Mouse (Mus musculus): ENCODE data around the gene Nudc.

Nudc gene

DNA sequence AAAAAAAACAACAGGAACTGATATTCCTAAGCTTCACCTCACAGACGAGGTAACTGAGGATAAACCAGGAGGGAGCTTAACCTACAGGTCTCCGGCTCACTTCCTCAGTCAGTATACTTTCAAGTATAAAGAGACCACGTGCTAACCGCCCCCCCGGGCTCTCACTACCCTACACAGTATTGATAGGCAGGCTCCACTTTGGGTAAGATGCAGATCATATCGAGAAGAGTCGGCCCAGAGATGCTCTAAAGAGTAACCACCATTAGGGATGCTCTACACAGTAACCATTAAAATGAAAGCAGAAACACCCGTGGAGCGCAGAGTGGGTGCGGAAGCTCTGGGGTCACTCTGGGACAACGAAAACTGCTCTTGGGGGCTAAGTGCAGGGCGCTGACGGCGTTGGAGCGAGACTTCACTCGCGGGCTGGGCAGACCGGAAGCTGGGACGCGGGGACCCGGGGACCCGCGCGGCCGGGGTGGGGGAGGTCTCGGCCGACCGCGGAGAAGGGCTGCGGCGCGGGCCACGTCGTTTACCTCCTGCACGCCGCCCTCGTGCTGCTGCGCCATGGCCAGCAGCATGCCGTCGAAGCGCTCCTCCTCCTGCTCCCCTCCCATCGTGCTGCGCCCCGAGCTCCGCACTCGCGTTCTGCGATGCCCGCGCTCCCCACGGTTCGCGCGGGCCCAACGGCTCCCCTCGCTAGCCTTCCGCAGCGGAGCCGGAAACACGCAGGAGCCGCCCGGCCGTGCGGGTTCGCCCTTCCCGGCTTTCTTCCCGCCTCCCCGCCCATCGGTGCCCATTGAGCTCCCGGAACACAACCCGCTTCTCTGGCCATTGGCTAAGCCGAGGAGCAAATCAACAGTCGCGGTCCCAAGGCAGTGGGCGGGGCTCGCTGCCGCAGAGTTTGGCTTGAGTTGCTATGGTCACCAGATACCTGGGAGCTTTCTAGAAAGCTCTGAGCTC, at the start of gene Nudc:
Gene Nudc (minus strand): TSS at position 725 of the 960 bp plus-strand sequence.
- peak; percentile 96 for DNase-seq (ENCODE audit: low read depth, low spot score)

DNA sequence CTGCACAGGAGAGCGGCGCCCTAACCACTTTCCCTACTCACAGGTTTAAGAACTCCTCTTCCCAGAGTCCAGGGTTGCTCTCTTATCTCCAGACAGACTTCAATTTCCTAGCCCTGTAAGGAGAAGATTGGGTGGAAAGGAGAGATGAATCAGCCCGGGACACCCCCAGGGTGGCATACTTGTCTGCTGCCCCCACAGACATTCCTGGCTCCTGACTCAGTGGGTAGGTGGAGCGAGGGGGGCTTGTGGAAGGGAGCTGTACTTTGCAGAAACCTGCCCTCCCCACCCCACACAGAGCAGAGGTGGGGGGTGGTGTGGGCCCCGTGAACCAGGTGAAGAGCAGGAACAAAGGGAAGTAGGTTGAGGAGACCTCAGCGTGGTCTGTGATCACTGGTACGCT, 49.7 kb upstream of the Nudc start:
- DNase-seq (ENCODE audit: low read depth, low spot score), result no peak

DNA sequence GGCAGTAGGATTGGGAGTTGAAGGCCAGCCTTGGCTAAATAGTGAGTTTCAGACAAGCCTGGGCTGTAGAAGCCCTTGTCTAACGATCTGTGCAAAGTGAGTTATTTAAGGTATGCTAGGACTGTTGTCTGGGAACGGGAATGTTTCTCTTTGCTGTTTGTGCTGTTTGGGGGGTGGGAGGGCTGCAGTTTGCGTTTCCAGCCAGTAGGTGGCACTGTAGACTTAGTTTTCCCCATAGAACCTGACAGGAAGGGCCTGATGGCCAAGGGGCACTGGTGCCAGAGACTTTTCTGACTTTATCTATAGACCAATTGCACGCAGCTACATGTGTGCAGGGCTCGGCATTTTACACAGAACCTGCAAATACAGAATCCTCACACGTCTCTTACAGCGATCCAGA, 46.8 kb upstream of the Nudc start:
- peak; percentile 71 for DNase-seq (ENCODE audit: low read depth, low spot score)

DNA sequence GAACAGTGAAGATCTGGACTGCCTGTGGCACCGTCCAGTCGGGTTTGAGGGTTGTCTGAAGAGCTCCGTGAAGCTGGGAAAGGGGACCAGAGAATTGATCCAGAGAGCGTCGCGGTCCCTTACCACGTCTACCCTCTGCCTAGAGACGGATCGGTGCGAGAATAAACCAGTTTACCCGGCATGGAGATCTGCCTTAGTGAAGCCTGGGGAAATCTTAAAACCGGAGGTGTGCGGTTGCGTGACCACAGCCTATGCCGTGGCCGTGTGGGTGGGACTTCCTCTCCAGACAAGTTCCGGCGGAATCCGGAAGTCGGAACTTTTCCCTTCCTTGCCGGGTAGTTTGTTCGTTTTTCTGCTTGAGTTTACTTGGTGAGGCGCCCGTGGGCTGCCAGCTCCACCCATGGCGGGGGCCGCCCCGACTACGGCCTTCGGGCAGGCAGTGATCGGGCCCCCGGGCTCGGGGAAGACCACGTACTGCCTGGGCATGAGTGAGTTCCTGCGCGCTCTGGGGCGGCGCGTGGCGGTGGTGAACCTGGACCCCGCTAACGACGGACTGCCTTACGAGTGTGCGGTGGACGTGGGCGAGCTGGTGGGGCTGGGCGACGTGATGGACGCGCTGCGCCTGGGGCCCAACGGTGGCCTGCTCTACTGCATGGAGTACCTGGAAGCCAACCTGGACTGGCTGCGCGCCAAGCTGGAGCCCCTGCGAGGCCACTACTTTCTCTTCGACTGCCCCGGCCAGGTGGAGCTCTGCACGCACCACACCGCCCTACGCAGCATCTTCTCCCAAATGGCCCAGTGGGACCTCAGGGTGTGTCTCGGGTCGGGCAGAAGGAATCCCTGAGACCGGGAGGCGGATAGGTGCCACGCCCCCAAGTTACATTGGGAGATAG, 38.5 kb upstream of the Nudc start, which contains the start of gene Gpn2:
Gene Gpn2 (plus strand): TSS at position 304 of the 893 bp plus-strand sequence.
- DNase-seq (ENCODE audit: low read depth, low spot score), result peak; percentile 78

DNA sequence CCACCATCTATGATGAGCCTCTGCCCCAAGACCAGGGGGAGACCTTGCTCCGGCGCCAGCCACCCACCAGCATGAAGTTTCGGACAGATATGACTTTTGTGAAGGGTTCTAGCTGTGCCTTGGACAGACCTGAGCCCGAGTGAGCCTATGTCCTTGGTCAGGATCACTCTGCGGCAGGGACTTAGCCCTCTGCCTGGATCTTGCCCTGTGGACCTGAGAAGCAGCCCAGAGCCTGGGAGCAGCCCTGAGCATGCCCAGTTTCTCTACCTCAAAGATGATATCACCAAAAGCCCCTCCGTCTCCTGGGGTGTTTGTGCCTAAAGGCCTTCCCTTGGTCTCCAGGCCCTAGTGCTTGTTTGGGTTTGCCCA, 37.9 kb upstream of the Nudc start:
- no peak for DNase-seq (ENCODE audit: low read depth, low spot score)

DNA sequence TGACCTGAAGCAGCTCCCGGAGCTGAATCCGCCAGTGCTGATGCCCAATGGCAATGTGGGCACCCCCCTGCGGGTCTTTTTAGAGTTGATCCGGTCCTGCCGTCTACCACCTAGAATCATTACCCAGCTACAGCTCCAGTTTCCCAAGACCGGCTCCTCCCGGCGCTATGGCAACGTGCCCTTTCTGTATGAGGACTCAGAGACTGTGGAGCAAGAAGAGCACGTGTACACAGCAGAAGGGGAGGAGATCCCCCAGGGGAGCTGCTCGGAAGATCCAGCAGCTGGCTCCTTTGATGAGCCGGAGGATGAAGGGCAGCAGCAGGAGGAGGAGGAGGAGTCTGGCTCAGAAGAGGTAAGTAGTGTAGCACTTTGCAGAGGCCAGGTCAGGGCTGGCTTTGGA, 32.2 kb upstream of the Nudc start:
- no peak for DNase-seq (ENCODE audit: low read depth, low spot score)

DNA sequence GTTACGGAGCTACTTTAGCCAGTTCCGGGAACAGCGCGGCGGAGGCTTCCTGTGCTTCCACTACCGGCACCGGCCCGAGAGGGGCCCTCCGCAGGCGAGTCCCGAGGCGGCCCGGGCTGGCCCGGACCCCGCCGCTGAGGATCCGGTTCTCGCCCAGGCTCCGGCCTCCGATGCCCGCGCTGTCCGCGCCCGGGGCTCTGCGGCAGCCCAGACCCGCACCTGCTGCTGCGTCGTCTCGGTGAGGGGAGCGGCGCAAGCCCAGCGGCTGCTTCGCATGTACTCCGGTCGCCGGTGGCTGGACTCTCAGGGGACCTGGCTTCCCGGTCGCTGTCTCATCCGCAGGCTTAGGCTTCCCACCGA, 29.0 kb upstream of the Nudc start:
- DNase-seq (ENCODE audit: low read depth, low spot score), result no peak

DNA sequence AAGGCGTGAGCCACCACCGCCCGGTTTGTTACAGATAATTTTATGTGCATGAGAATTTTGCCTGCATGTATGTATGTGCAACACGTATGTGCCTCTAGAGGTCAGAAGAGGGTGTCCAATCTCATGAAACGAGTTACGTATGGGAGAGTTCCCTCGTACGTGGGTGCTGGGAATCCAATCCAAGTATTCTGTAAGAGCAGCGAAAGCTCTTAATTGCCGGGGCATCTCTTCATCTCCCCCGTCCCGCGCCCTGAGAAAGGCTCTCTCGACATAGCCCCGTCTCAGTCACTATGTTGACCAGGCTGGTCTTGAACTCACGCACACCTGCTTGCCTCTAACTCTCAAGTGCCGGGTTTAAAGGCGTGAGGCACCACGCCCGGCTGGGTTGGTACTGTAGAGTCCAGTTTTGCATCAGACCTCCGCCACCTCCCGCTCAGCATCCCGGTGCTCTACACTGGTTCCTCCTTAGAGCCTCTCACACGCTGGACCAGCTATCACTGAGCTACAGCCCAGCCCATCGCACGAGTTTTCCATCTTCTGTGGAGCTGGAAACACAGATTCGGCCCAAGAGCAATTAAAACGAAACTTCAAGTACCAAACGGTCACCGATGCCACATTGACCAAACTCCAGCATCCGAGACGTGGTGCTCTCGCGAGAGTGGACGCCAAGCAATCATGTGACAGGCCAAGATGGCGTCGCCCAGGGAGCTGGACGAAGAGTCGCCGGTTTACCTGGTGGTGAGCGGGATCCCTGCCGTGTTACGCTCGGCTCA, 28.5 kb upstream of the Nudc start, which contains the start of gene Gpatch3:
Gene Gpatch3 (plus strand): TSS at position 676 of the 773 bp plus-strand sequence.
- DNase-seq (ENCODE audit: low read depth, low spot score), result peak; percentile 94

DNA sequence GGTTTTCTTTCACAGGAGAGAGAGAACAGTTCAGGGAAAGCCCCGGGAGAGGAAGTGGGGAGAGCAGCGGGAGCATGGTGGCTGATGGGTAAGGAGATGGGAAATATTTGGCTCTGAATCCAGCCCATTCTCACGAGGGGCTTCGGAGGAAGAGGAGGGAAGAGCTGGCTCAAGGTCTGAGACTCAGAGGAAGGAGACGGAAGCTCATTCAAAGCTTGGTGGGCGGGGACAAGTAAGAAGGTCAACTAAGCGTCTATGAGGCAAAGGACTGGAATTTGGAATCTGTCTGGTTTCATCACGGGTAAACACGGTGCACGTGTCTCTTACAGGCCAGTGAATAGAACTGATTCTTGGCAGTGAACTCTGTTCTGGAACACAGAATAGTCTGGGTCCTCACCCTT, 24.3 kb upstream of the Nudc start:
- no peak for DNase-seq (ENCODE audit: low read depth, low spot score)

DNA sequence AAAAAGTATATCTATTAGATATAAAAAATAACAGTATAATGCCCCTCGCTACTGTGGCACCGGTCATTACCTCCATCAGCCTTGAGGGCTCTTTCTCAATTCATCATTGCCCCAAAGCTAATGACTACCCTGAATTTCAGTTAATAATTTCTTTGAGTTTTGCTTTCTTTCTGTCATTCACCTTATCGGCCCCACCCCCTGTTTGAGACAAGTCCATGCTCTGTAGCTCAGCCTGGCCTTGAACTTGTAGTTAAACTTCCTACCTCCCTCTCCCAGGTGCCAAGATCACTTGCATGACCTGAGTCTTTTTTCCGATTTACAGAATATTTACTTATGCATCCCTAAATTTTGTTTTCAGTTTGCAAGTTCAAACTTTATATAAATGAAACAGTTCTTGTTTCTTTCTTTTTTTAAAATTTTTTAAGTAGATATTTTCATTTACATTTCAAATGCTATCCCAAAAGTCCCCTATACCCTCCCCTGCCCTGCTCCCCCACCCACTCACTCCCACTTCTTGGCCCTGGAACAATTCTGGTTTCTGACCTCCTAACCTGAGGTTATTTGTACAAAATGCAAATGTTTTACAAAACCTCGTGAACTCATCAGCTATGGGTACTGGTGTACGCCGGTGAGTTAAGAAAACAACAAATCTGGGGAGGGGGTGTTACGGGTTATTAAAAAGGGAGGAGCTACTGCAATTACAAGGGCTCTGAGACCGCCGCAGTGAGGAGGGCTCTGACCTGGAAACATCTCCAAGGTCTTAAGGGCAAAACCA, 23.7 kb upstream of the Nudc start:
- DNase-seq (ENCODE audit: low read depth, low spot score), result no peak

DNA sequence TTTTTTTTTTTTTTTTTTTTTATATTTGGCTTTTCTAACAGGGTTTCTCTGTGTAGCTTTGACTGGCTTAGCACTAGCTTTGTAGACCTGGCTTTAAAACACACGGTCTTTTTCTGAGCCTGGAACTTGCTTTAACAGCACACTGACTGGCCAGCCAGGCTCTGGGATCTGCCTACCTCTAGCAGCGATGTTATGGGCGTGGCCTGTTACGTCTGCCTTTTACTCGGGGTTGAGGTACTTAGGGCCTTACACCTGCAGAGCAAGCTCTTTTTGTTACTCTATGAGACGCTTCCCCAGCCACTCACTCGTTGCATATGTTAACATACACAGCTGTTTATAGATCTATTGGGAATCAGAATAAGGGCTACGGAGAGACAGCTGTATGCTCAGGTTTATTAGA, 21.5 kb upstream of the Nudc start:
- DNase-seq (ENCODE audit: low read depth, low spot score), result no peak

DNA sequence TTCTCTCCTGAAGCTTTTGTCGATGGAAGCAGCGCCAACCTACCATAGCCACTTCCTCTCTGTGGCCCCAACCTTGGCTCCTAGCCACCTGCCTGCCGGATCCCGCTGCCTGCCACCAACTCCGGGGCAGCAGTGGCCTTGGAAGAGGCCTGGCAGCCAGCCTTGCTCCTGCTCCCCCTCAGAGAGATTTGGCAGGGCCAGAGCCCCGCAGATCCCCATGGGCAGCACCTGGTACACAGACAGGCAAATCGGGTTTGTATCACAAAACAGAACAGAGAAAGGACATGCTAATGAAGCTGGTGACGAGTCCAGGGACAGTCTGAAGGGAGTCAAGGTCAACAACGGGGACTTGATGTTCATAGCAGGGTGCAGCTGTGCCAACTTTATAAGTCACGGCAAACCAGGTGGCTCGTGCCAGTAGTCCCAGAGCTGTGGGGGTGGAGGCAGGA, 17.4 kb upstream of the Nudc start:
- no peak for DNase-seq (ENCODE audit: low read depth, low spot score)

DNA sequence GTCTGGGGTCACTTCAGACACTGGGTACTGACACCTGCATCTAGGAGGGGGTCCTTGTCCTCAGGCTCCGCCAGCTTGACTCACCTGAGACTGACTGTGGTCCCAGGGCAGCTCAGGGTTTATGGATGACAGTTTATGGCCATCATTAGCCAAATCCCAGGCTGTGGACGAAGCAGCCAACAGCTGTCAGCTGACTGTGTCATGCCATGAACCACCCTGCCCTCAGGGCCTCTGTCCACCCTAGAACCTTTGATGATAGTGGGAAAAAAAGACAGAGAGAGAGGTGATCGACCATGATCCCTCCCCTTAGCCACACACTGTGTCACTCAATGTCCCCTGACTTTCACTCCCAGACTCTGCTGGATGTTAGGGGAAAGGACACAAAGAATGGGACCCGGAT, 15.8 kb upstream of the Nudc start:
- no peak for DNase-seq (ENCODE audit: low read depth, low spot score)

DNA sequence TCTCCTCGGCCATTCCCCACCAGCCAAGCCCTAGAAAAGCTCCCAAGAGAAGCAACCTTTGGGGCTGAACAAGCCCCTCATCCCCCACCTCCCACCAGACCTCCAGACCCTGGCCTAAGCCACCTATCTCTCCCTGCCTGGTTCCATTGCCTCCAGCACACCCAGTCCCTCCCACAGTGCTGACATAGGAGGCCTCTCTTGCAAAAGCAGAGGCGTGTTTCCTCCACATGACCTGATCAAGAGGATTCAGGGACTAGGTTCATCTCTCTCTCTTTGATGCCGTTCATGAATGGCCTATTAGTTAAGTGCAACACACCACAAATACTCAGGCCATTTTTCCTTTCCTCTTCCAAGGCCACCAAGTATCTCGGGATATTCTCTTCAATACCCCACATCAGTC, 14.1 kb upstream of the Nudc start:
- DNase-seq (ENCODE audit: low read depth, low spot score), result no peak

DNA sequence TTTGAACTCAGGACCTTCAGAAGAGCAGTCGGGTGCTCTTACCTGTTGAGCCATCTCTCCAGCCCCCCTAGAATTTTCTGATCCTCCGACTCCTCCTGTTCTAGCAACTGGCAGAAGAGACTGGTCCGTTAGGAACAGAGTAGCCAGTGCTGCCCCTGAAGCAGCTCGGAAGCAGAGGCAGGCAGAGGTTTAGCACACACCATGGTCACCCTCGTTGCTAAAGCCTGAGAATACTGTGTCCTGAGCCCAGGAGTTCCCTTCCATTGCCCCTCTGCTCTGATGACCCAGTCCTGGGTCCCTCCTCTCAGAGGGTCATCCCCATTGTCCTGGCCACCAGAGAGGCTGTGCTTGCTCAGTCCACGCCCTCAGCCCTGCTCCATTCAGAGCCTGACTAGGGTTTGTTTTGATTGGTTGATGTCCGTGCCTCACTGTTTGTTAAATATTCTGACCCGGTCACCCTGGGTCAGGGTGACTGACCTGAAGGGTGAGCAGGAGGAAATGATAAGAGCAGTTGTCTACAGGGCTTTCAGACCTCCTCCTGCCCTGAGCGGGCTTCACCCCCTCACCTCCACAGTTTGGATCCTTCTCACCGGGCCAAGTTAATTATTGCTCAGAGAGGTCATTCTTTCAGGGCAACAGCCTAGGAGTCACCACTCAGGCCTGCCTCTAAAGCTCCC, 11.4 kb upstream of the Nudc start:
- DNase-seq (ENCODE audit: low read depth, low spot score), result peak; percentile 18

DNA sequence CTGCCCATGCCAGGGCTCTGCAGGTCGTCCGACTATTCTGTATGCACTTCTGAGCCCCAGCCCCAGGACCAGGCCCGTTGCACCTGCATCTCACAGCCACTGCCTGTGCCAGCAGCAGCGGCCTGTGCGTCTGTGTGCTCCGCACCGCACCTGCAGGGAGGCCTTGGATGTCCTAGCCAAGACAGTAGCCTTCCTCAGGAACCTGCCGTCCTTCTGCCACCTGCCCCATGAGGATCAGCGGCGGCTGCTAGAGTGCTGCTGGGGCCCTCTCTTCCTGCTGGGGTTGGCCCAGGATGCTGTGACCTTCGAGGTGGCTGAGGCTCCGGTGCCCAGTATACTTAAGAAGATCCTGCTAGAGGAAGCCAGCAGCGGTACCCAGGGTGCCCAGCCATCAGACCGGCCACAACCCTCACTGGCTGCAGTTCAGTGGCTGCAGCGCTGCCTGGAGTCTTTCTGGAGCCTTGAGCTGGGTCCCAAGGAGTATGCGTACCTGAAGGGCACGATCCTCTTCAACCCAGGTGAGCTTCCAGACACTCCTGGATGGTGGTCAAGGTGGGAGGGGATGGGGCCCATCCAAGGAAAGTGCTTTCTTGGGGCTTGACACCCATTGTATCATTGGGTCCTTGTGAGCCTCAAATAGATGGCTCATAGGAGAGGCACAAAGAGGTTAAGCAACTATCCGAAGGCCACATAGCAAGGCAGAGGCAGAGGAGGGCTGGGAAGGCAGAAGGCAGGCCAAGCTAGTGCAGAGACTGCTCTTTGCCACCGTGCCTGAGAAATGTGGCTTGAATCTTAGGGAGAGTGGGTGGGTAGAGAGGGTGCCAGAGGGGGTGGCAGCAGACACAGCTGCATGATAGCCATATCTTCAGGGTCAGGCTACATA, 7.9 kb upstream of the Nudc start:
- no peak for DNase-seq (ENCODE audit: low read depth, low spot score)

DNA sequence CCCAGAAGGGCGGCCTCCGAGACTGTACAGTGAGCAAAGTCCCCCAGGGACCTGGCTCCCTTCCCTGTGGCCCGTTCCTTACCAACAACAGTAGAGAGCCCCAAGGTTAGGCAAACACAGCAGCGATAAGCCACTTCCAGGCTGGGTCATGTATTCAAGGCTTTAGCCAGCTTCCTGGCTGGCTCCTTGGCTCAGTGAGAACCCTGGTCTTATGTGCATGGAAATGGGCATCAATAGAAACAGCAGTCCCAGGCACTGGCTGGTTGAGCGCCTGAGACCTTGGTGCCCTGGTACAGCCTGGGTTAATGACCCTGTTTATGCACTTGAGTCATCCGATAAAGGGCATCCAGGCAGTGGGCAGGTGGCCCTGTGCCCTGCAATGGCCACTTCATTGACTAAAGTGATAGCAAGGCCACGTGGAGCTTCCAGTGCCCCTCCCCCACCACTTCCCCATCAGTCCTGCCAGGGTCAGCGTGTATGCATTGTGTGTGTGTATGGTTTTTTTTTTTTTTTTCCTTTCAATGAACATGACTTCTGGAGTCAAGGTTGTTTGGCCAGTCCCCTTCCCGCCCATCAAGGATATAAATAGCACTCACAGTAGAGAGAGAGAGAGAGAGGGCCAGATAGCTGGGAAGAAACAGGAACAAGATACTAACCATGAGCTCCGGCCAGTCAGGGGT, 7.1 kb upstream of the Nudc start, which contains the start of gene Nr0b2:
Gene Nr0b2 (plus strand): TSS at position 609 of the 680 bp plus-strand sequence.
- no peak for DNase-seq (ENCODE audit: low read depth, low spot score)

DNA sequence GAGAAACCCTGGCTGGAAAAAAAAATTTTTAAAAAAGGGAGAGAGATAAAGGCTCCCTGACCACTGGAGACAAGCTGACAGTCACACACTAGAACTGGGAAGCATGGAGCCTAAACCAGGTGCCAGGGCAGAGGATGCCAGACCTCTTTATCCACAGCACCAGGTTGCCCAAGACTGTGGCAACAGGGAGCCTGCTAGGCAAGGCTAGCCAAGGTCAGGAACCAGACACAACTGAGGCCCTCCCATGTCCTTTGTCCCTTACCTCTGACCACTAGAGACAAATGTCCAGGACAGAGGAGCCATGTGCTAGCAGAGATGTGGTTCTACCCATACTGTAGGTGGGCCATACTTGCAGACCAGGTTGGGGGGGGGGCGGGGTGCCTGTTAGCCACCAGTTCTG, 6.2 kb upstream of the Nudc start:
- no peak for DNase-seq (ENCODE audit: low read depth, low spot score)

DNA sequence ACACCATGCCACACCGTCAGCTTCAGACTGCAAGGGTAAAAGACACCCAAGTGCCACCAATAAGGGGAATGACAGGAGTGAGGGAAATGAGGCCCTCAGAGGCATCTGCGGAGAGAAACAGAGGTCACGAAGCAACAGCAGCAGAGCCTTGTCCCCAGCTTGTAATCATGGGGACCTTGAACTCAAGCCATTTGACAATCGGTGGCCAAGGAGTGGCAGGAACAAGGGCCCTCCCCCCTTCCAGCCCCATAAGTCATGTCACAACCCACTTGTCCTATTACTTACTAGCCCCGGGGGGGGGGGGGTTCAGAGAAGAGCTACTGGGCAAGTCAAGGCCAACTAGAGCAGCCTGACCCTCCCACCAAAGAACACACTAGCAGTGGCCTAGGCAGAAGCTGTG, 9.1 kb downstream of the Nudc start:
- DNase-seq (ENCODE audit: low read depth, low spot score), result no peak

Measured in mesoderm, embryonic 11.5 days (tissue).